In the genomic region with DNA sequence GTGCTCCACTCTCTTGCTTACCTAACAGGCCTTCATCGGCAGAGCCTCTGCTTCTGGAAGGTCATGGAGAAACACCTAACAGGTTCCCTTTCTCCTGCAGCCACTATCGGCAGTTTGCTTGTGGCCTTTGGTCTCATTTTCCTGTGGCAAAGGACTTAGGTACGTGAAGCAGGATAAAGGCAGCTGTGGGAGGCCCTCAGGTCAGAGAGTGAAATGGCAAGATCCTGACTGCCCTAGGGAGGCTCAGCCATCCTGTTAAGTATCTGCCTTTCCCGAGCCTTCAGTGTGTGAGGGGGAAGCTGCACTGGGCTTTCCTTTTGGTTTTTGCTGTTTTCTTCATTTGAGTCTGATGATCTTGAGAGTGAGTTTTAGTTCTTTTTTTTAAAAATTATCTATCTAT, we compare ENCODE assay signal across 19 mouse cellular contexts.
"Had no signal": no experiment of that assay in that cellular context is flagged by ENCODE, and none has a peak within 500 bp of the region (broad histone marks: within the 10 kb centered on the region; RNA-seq: fewer than 3 reads in every experiment).

No protein-coding gene starts in this region.

- H3K4me1 ChIP-seq: lung, embryonic 15.5 days; megakaryocyte, embryonic 14.5 days; midbrain, embryonic 13.5 days; midbrain, embryonic 15.5 days; neural tube, embryonic 12.5 days; stomach, embryonic 15.5 days had no signal

- H3K9me3 ChIP-seq: lung, embryonic 15.5 days; midbrain, embryonic 13.5 days; midbrain, embryonic 15.5 days; neural tube, embryonic 12.5 days; stomach, embryonic 15.5 days had no signal

- ATAC-seq: lung, postnatal 0 days; midbrain, embryonic 13.5 days; midbrain, embryonic 15.5 days had no signal

- DNase-seq: lung, adult 2 months; lung, postnatal 14 days; lung, postnatal 36 days; right cerebral cortex, postnatal 14 days; right cerebral cortex, postnatal 4 days; spleen, adult 18-20 months; thymus, adult 2 months; thymus, postnatal 25 days; thymus, postnatal 4 days had no signal

- H3K4me3 ChIP-seq: lung, embryonic 15.5 days; megakaryocyte, embryonic 14.5 days; midbrain, embryonic 13.5 days; midbrain, embryonic 15.5 days; neural tube, embryonic 12.5 days; stomach, embryonic 15.5 days had no signal

- H3K36me3 ChIP-seq: lung, embryonic 15.5 days; midbrain, embryonic 13.5 days; midbrain, embryonic 15.5 days; neural tube, embryonic 12.5 days; stomach, embryonic 15.5 days had no signal

- H3K9ac ChIP-seq: lung, embryonic 15.5 days; midbrain, embryonic 13.5 days; midbrain, embryonic 15.5 days; neural tube, embryonic 12.5 days; stomach, embryonic 15.5 days had no signal

- H3K27ac ChIP-seq: lung, embryonic 15.5 days; macrophage; midbrain, embryonic 13.5 days; midbrain, embryonic 15.5 days; neural tube, embryonic 12.5 days; stomach, embryonic 15.5 days; stomach, postnatal 0 days had no signal

- H3K4me2 ChIP-seq: lung, embryonic 15.5 days; midbrain, embryonic 11.5 days; midbrain, embryonic 13.5 days; midbrain, embryonic 15.5 days; neural tube, embryonic 12.5 days; stomach, embryonic 15.5 days had no signal

- H3K27me3 ChIP-seq: lung, embryonic 15.5 days; midbrain, embryonic 13.5 days; midbrain, embryonic 15.5 days; neural tube, embryonic 12.5 days; stomach, embryonic 15.5 days had no signal
